Mouse (Mus musculus): ENCODE results near the gene Hist2h4. TPM values are rescaled to one million over a fixed set of nuclear protein-coding genes. Genes with fewer than 3 reads are reported as not detected.
A peak's percentile ranks its signal among the peaks of the same experiment; 100 is the strongest.

Hist2h4 gene
- polyA plus RNA-seq, 1 experiment: 5.6 TPM

DNA sequence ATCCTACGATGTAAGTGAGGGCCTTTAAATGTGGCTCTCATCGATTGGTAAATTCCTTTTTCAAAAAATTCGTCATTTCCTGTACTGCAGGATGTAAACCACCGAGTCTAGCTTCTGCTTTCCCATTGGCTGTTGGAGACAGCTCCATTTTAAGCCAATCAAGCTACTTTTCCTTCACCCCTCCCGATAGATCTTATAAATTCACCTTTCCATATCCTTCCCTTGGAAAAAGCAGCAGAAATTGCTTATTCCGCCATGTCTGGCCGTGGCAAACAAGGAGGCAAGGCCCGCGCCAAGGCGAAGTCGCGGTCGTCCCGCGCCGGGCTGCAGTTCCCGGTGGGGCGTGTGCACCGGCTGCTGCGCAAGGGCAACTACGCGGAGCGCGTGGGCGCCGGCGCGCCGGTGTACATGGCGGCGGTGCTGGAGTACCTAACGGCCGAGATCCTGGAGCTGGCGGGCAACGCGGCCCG, 43.4 kb downstream of the Hist2h4 start, which contains the start of the genes Bola1 and Hist2h2ab:
TSS of gene Bola1 (minus strand) at position 49 of the 470 bp plus-strand sequence.
TSS of gene Hist2h2ab (plus strand) at position 205 of the 470 bp plus-strand sequence.
- DNase-seq: peak; percentile 86

DNA sequence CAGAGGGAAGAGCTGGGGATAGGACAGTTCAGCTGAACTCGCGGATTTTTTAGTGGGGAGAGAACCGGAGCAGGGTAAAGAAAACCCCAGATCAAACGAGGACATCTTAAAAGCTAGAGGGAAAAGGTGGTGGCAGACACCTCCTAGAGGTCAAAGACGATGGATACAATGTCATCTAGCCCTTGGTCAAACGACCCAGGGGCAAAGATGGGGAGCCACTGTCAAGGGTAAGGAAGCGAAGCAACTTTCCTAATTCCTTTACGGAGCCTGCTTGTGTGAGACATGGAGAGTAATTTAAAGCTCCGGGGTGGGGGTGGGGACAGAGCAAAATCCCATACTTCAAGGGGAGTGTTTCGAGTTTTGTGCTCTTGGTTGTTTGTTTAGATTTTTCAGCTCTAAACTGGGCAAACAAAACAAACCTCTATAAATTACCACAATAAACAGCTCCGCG, 43.9 kb downstream of the Hist2h4 start:
- DNase-seq: peak; percentile 56
- Histone ChIP-seq H3K4me3 (replicated peaks; ENCODE audit: extremely low read depth, low read depth, low read length) (peak overlapping the region; percentile 95), H3K4me1 (ENCODE audit: control insufficient read depth, insufficient read depth, low read length) (peaks cover 13% of the 10 kb centered on the region)
- WGBS: under 1% methylated on average over 12 of the region's 12 CpGs
- no peak for TF ChIP-seq CTCF (IDR thresholded peaks at IDR 0.05; ENCODE audit: insufficient read depth, low read length)
- no peak; the same call in 1 of the 2 replicates for TF ChIP-seq POLR2A (IDR thresholded peaks at IDR 0.05; ENCODE audit: borderline replicate concordance, extremely low read depth, low read depth, low read length)

More for the DNA sequence above, 43.4 kb downstream of the Hist2h4 start, which contains the start of the genes Bola1 and Hist2h2ab:
- under 1% methylated on average over 37 of the region's 37 CpGs for WGBS
- no peak for TF ChIP-seq CTCF (IDR thresholded peaks at IDR 0.05; ENCODE audit: insufficient read depth, low read length)
- TF ChIP-seq POLR2A (IDR thresholded peaks at IDR 0.05; ENCODE audit: borderline replicate concordance, extremely low read depth, low read depth, low read length): peak; percentile 56
- H3K4me3 ChIP-seq (replicated peaks; ENCODE audit: extremely low read depth, low read depth, low read length): peak within 1 kb of the TSS; percentile 95
- peaks cover 13% of the 10 kb centered on the region for H3K4me1 ChIP-seq (ENCODE audit: control insufficient read depth, insufficient read depth, low read length)

Other genes with a start within 250 kb of the Hist2h4 start
- 3.6 and 4.7 TPM in 2 replicates for gene Vps45, start 204.8 kb downstream of the Hist2h4 start, polyA plus RNA-seq (2012; rRNA removed)
- gene Otud7b, start 158.8 kb downstream of the Hist2h4 start, polyA plus RNA-seq (2012; rRNA removed): 25.6 and 38.7 TPM in 2 replicates
- gene Mtmr11, start 101.3 kb downstream of the Hist2h4 start, polyA plus RNA-seq (2012; rRNA removed): 8.0 and 10.5 TPM in 2 replicates
- 66.2 and 71.6 TPM in 2 replicates for gene Sf3b4, start 91.0 kb downstream of the Hist2h4 start, polyA plus RNA-seq (2012; rRNA removed)
- 1.5 and 1.6 TPM in 2 replicates for gene Sv2a, start 82.2 kb downstream of the Hist2h4 start, polyA plus RNA-seq (2012; rRNA removed)
- 61.3 and 70.4 TPM in 2 replicates for gene Bola1, start 43.6 kb downstream of the Hist2h4 start, polyA plus RNA-seq (2012; rRNA removed)
- gene Hist2h2ab, start 43.4 kb downstream of the Hist2h4 start, polyA plus RNA-seq (2012; rRNA removed): 1.2 and 2.7 TPM in 2 replicates
- gene Hist2h2ac, start 42.4 kb downstream of the Hist2h4 start, polyA plus RNA-seq (2012; rRNA removed): 6.0 and 7.1 TPM in 2 replicates
- 4.2 and 6.2 TPM in 2 replicates for gene Hist2h2be, start 42.2 kb downstream of the Hist2h4 start, polyA plus RNA-seq (2012; rRNA removed)
- 17.3 and 35.2 TPM in 2 replicates for gene Hist2h3c2, start 24.2 kb downstream of the Hist2h4 start, polyA plus RNA-seq (2012; rRNA removed)
- gene Hist2h2aa2, start 23.0 kb downstream of the Hist2h4 start, polyA plus RNA-seq (2012; rRNA removed): 38.5 and 132 TPM in 2 replicates
- gene Hist2h2aa1, start 17.8 kb downstream of the Hist2h4 start, polyA plus RNA-seq (2012; rRNA removed): 203 and 266 TPM in 2 replicates
- gene Hist2h3c1, start 16.6 kb downstream of the Hist2h4 start, polyA plus RNA-seq (2012; rRNA removed): not detected in 2 replicates
- 33.2 and 40.7 TPM in 2 replicates for gene Hist2h3b, start 5.3 kb upstream of the Hist2h4 start, polyA plus RNA-seq (2012; rRNA removed)
- gene Hist2h2bb, start 6.4 kb upstream of the Hist2h4 start, polyA plus RNA-seq (2012; rRNA removed): 1.1 and 1.8 TPM in 2 replicates
- 2.9 and 3.6 TPM in 2 replicates for gene Fcgr1, start 30.7 kb upstream of the Hist2h4 start, polyA plus RNA-seq (2012; rRNA removed)
- not detected in 2 replicates for gene BC107364, start 189.0 kb upstream of the Hist2h4 start, polyA plus RNA-seq (2012; rRNA removed)